Mouse (Mus musculus) MEL (cell line): ENCODE measurements around the gene Vdac1. TPM values are rescaled to one million over a fixed set of nuclear protein-coding genes. Genes with fewer than 3 reads are reported as not detected.

ENCODE experiments used
- DNase-seq: peaks from one replicate; pipeline ENCODE4 v3.0.0; 2011; ENCODE audit warnings: low read depth, low spot score
- H3K27ac ChIP-seq: 2 replicates; pipeline ENCODE4 v1.5.1; 2012; ENCODE audit warnings: low read depth, mild to moderate bottlenecking, control low read depth, low read length, moderate library complexity; ENCODE audit not compliant: control insufficient read depth
- H3K27me3 ChIP-seq, 2 experiments: fragments of 150-350 bp in 1 of 2; sonication (generic) in 1 of 2; 2 replicates each; pipeline ENCODE4 v1.6.1; 2012; ENCODE audit warnings: low read length in 2 of 2, mild to moderate bottlenecking in 2 of 2, improper control_type of control experiment in 1 of 2, moderate library complexity in 1 of 2; ENCODE audit not compliant: insufficient read depth in 2 of 2, control insufficient read depth in 1 of 2
- H3K36me3 ChIP-seq, 2 experiments: 2 replicates each; pipeline ENCODE4 v1.6.1; 2012 to 2014; ENCODE audit warnings: low read length in 2 of 2, improper control_type of control experiment in 1 of 2, inconsistent platforms in 1 of 2, mild to moderate bottlenecking in 1 of 2; ENCODE audit not compliant: insufficient read depth in 2 of 2, control insufficient read depth in 1 of 2
- H3K4me1 ChIP-seq, 2 experiments: fragments of 150-350 bp in 1 of 2; sonication (generic) in 1 of 2; 2 replicates each; pipeline ENCODE4 v1.6.1; 2012; ENCODE audit warnings: low read length in 2 of 2, improper control_type of control experiment in 1 of 2, mild to moderate bottlenecking in 1 of 2; ENCODE audit not compliant: insufficient read depth in 2 of 2, control insufficient read depth in 1 of 2
- H3K4me3 ChIP-seq, 2 experiments: fragments of 150-350 bp in 1 of 2; sonication (generic) in 1 of 2; 2 replicates each; pipeline ENCODE4 v1.5.1; 2012; ENCODE audit warnings: low read depth in 2 of 2, low read length in 2 of 2, mild to moderate bottlenecking in 2 of 2, moderate library complexity in 2 of 2, control low read depth in 1 of 2, improper control_type of control experiment in 1 of 2; ENCODE audit not compliant: control insufficient read depth in 1 of 2, insufficient read depth in 1 of 2
- H3K79me2 ChIP-seq: 2 replicates; pipeline ENCODE4 v1.6.1; 2012; ENCODE audit warnings: mild to moderate bottlenecking, low read length, moderate library complexity; ENCODE audit not compliant: control insufficient read depth, poor library complexity, insufficient read depth
- H3K9ac ChIP-seq: 2 replicates; pipeline ENCODE4 v1.6.1; 2012; ENCODE audit warnings: low read depth, mild to moderate bottlenecking, control low read depth, low read length, moderate library complexity; ENCODE audit not compliant: control insufficient read depth, poor library complexity, severe bottlenecking
- H3K9me3 ChIP-seq: fragments of 150-350 bp; sonication (generic); replicated peaks from 2 replicates; pipeline ENCODE4 v1.6.1; 2012; ENCODE audit warnings: mild to moderate bottlenecking, low read length, improper control_type of control experiment, moderate library complexity; ENCODE audit not compliant: insufficient read depth
- CHD1 ChIP-seq: IDR thresholded peaks from 2 replicates; pipeline ENCODE4 v1.6.1; 2012; ENCODE audit warnings: low read depth, mild to moderate bottlenecking, inconsistent platforms, low read length, improper control_type of control experiment
- EP300 ChIP-seq, 2 experiments: IDR thresholded peaks; 2 replicates each; pipeline ENCODE4 v1.6.1; 2011; ENCODE audit warnings: improper control_type of control experiment in 2 of 2, low read length in 2 of 2, low read depth in 1 of 2, mild to moderate bottlenecking in 1 of 2
- ETS1 ChIP-seq: IDR thresholded peaks from 2 replicates; pipeline ENCODE4 v1.6.1; 2012; ENCODE audit warnings: low read depth, mild to moderate bottlenecking, inconsistent platforms, low read length, improper control_type of control experiment, moderate library complexity
- GABPA ChIP-seq: IDR thresholded peaks from 2 replicates; pipeline ENCODE4 v1.6.1; 2012; ENCODE audit warnings: low read depth, mild to moderate bottlenecking, inconsistent platforms, low read length, improper control_type of control experiment, moderate library complexity
- MAZ ChIP-seq: IDR thresholded peaks from 2 replicates; pipeline ENCODE4 v1.6.1; 2012; ENCODE audit warnings: low read depth, mild to moderate bottlenecking, inconsistent platforms, low read length, improper control_type of control experiment
- MEF2A ChIP-seq: IDR thresholded peaks from 2 replicates; pipeline ENCODE4 v1.6.1; 2014; ENCODE audit warnings: low read depth, mild to moderate bottlenecking, inconsistent platforms, low read length, improper control_type of control experiment; ENCODE audit not compliant: poor library complexity, insufficient replicate concordance, severe bottlenecking; ENCODE audit errors: extremely low read depth
- MXI1 ChIP-seq: IDR thresholded peaks from 2 replicates; pipeline ENCODE4 v1.6.1; 2011; ENCODE audit warnings: mild to moderate bottlenecking, low read depth, low read length, improper control_type of control experiment
- MYB ChIP-seq: IDR thresholded peaks from 2 replicates; pipeline ENCODE4 v1.6.1; 2011; ENCODE audit warnings: mild to moderate bottlenecking, low read depth, low read length, improper control_type of control experiment
- NELFE ChIP-seq: IDR thresholded peaks from 2 replicates; pipeline ENCODE4 v1.6.1; 2011; ENCODE audit warnings: low read depth, low read length, improper control_type of control experiment
- NRF1 ChIP-seq: IDR thresholded peaks from 2 replicates; pipeline ENCODE4 v1.6.1; 2014; ENCODE audit warnings: low read depth, mild to moderate bottlenecking, inconsistent platforms, low read length, improper control_type of control experiment, moderate library complexity; ENCODE audit not compliant: poor library complexity, insufficient read depth, severe bottlenecking
- POLR2A ChIP-seq, 2 experiments: IDR thresholded peaks; 2 replicates each; pipeline ENCODE4 v1.6.1; 2011 to 2012; ENCODE audit warnings: low read length in 2 of 2, mild to moderate bottlenecking in 2 of 2, control low read depth in 1 of 2, improper control_type of control experiment in 1 of 2, low read depth in 1 of 2, moderate library complexity in 1 of 2; ENCODE audit not compliant: control insufficient read depth in 1 of 2, insufficient read depth in 1 of 2, poor library complexity in 1 of 2
- RAD21 ChIP-seq: IDR thresholded peaks from 2 replicates; pipeline ENCODE4 v1.6.1; 2011; ENCODE audit warnings: mild to moderate bottlenecking, low read depth, low read length, improper control_type of control experiment
- RCOR1 ChIP-seq: IDR thresholded peaks from 2 replicates; pipeline ENCODE4 v1.6.1; 2012; ENCODE audit warnings: low read depth, mild to moderate bottlenecking, inconsistent platforms, low read length, improper control_type of control experiment
- SIN3A ChIP-seq: IDR thresholded peaks from 2 replicates; pipeline ENCODE4 v1.6.1; 2012; ENCODE audit warnings: low read length, improper control_type of control experiment, inconsistent platforms
- SMC3 ChIP-seq: IDR thresholded peaks from 2 replicates; pipeline ENCODE4 v1.6.1; 2011; ENCODE audit warnings: low read depth, low read length, improper control_type of control experiment
- TAL1 ChIP-seq: IDR thresholded peaks from 2 replicates; pipeline ENCODE4 v1.6.1; 2012; ENCODE audit warnings: mild to moderate bottlenecking, inconsistent platforms, low read length, moderate library complexity, mixed read lengths
- USF1 ChIP-seq: IDR thresholded peaks from 2 replicates; pipeline ENCODE4 v1.6.1; 2014; ENCODE audit warnings: low read depth, mild to moderate bottlenecking, inconsistent platforms, low read length, improper control_type of control experiment, moderate library complexity
- ZC3H11A ChIP-seq: IDR thresholded peaks from 2 replicates; pipeline ENCODE4 v1.6.1; 2012; ENCODE audit warnings: low read depth, mild to moderate bottlenecking, inconsistent platforms, low read length, improper control_type of control experiment
- ZKSCAN1 ChIP-seq: IDR thresholded peaks from 2 replicates; pipeline ENCODE4 v1.6.1; 2012; ENCODE audit warnings: low read depth, mild to moderate bottlenecking, inconsistent platforms, low read length, improper control_type of control experiment, moderate library complexity
- ZNF384 ChIP-seq: IDR thresholded peaks from 2 replicates; pipeline ENCODE4 v1.6.1; 2012; ENCODE audit warnings: low read depth, mild to moderate bottlenecking, inconsistent platforms, low read length, improper control_type of control experiment
- polyA plus RNA-seq, 2 experiments: library from polyadenylated mRNA; stranded (reverse) in 1 of 2; unstranded in 1 of 2; fragments of >175 nt in 1 of 2; fragments of >200 nt in 1 of 2; gene quantifications; 2 replicates each; pipeline versions ENCODE4 v1.2.1 to v1.2.4; 2012; ENCODE audit warnings: low replicate concordance in 2 of 2, low read depth in 1 of 2; ENCODE audit not compliant: insufficient read length in 2 of 2, insufficient read depth in 1 of 2, missing spikeins in 1 of 2
- total RNA-seq: library from RNA; depleted of rRNA; stranded (reverse); fragments of 300-350 nt; gene quantifications from 2 replicates; pipeline ENCODE4 v1.2.3, GENCODE M21; 2012

Vdac1 gene
- total and polyA plus RNA-seq, 3 experiments = 257 to 389 (median 381) TPM

DNA sequence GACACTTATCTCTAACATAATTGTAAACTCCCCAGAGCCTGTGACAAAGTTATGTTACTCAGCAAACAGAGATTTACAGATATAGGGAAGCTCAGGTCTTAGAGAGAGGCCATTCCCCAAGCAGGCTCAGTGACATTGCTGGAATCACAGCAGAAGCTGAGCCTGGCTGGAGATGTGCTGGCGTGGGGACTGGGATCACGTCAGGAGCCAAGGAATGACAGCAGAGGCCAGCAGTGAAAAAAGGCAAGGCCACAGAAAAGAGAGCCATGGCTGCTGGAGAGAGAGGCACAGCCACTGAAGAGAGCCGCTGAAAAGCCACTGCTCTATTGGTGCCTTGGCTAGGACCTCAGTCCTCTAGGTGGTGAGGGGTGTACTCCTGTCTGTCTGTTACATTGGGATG lies 22.3 kb upstream of the Vdac1 start (continued):
- TF ChIP-seq ZNF384 = no peak

GRCm38 (mm10) chr11:52339098-52339497 lies 21.6 kb upstream of the Vdac1 start:
- H3K79me2 ChIP-seq = no peaks in the 10 kb centered on the region
- no peak for DNase-seq
- no peaks in the 10 kb centered on the region for H3K9me3 ChIP-seq
- H3K36me3 ChIP-seq = no peaks in the 10 kb centered on the region
- no peak overlapping the region for H3K27ac ChIP-seq
- H3K4me1 ChIP-seq = no peaks in the 10 kb centered on the region
- TF ChIP-seq MEF2A = no peak
- TF ChIP-seq SIN3A = no peak
- no peak for TF ChIP-seq CHD1
- TF ChIP-seq USF1 = no peak
- no peak overlapping the region for H3K9ac ChIP-seq
- no peak overlapping the region for H3K4me3 ChIP-seq
- no peaks in the 10 kb centered on the region; a peak in 1 of 4 replicates for H3K27me3 ChIP-seq

DNA sequence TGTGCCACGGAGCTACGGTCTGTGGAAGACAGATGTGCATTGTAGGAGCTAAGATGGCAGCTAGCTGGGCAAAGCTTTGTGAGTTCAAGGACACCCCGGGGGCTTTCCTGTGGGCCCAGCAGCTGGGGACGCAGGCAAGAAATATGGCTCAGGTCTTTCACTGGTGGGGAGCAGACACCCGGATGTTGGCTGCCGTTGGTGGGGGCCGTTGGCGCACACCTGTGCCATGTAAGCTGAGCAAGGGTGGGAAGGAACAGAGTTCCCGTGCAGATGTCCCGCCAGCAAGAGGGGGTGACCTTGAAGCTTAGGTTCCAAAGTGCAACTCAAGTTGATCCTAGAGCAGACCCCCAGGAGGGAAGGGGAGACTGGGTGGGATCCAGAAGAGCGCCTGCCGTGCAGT lies 21.1 kb upstream of the Vdac1 start:
- no peak for DNase-seq
- no peak overlapping the region for H3K4me3 ChIP-seq
- H3K27ac ChIP-seq = no peak overlapping the region
- H3K4me1 ChIP-seq = no peaks in the 10 kb centered on the region
- H3K27me3 ChIP-seq = no peaks in the 10 kb centered on the region; a peak in 1 of 4 replicates
- TF ChIP-seq RAD21 (no peak), RCOR1 (no peak), MXI1 (no peak), ETS1 (no peak), SIN3A (no peak), EP300 (IDR thresholded peaks at IDR 0.05; ENCODE audit: low read depth in 1 of 2, low read length in 2 of 2) (no peak), ZNF384 (no peak), TAL1 (no peak), POLR2A (IDR thresholded peaks at IDR 0.05; ENCODE audit: control insufficient read depth in 1 of 2, insufficient read depth in 1 of 2, low read depth in 1 of 2, low read length in 2 of 2, poor library complexity in 1 of 2) (no peak), MYB (no peak), GABPA (no peak), MAZ (no peak), ZC3H11A (no peak), SMC3 (no peak), NRF1 (no peak), NELFE (no peak), USF1 (no peak), ZKSCAN1 (no peak)
- no peaks in the 10 kb centered on the region for H3K79me2 ChIP-seq
- H3K36me3 ChIP-seq = no peaks in the 10 kb centered on the region
- no peak overlapping the region for H3K9ac ChIP-seq
- no peaks in the 10 kb centered on the region for H3K9me3 ChIP-seq
